Mouse (Mus musculus): ENCODE measurements around the gene Schip1.

Schip1 gene

GRCm38 (mm10) chr3:68269251-68269650, 204.6 kb downstream of the Schip1 start:
- no peak for ATAC-seq (ENCODE audit: low TSS enrichment)

DNA sequence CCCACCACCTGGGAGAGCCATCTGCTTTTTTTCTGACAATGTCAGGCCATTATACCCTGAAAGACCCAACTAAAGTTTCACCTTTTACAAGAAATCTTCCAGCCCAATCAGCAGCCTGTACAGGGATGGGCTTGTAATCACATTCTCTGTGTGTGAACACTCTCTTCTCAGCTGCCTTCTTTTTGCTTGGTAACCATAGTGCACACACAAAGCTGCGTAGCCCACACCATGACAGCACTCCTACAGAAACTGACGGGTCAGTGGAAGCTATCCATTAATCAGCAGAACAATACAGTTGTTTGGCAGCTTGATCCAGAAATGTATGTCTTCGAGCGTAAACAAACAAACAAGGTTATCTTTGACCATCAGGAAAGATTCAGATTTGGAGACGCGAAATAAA, 205.6 kb downstream of the Schip1 start:
- no peak for ATAC-seq (ENCODE audit: low TSS enrichment)

GRCm38 (mm10) chr3:68271457-68271856, 206.9 kb downstream of the Schip1 start:
- ATAC-seq (ENCODE audit: low TSS enrichment), result no peak

DNA sequence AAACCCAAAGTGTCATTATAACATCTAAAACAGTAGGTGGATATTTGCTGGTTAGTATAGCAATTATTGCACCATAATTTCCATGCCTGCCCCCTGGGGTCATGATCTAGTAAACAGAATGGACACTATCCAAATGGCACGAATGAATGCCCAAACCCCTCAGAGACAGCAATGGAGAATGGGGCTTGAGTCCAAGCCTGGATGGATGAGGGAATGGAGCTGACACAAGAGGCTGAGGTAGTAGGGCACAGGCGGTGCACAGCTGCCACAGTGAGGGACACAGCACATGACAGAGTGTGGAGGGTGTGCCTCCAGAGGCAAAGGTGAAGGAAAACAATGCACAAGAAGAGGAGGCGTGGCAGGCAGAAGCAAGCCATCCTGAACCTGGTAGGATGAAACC, 207.3 kb downstream of the Schip1 start:
- no peak for ATAC-seq (ENCODE audit: low TSS enrichment)

- no peak for ATAC-seq (ENCODE audit: low TSS enrichment)
These were observed 218.4 kb downstream of the Schip1 start for GRCm38 (mm10) chr3:68282844-68283594.

- peak; percentile 81 for ATAC-seq (ENCODE audit: low TSS enrichment)
These were observed 219.0 kb downstream of the Schip1 start for GRCm38 (mm10) chr3:68283595-68283991.

GRCm38 (mm10) chr3:68284500-68284899, 219.9 kb downstream of the Schip1 start:
- no peak for ATAC-seq (ENCODE audit: low TSS enrichment)

DNA sequence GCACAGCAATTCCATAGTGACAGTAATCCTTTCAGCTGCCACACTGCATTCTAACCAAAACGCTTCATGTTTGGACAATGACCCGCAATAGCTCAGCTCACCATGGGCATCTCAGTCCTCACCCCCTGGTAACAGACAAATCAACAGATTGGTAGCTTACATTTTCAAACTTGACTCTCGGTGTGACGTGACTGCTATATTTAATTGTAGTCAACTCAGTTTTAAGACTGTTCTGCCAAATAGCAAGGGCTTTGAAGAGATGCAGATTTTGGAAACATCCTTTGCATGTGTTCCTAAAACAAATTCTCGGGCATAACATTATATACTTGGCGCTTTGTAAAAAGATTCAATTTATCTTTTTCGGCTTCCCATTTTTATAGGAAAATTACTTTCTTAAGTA, 232.2 kb downstream of the Schip1 start:
- peak; percentile 55 for ATAC-seq (ENCODE audit: low TSS enrichment)

GRCm38 (mm10) chr3:68305647-68306046, 241.0 kb downstream of the Schip1 start:
- no peak for ATAC-seq (ENCODE audit: low TSS enrichment)

DNA sequence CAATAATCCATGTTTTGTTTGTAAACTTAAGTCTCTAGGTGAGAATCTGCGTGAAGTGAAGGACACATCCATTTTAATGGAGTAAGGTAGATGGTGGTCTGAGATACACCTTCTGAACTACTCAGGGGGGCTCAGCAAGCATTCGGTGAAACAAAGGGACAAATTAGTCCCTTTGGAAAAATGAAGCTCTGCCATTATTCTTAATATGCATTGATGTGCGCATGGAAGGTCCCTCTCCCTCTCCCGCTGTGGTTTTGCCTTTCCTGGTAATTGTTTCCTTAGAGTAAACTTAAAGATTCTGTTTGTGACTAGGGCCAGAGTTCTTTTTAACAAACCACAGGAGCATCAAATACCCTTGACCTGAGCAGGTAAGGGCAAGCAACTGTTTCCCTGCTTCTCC, 242.1 kb downstream of the Schip1 start:
- ATAC-seq (ENCODE audit: low TSS enrichment), result no peak

- ATAC-seq (ENCODE audit: low TSS enrichment), result no peak
These were observed 261.0 kb downstream of the Schip1 start for GRCm38 (mm10) chr3:68325575-68325974.

GRCm38 (mm10) chr3:68332515-68332914, 267.9 kb downstream of the Schip1 start:
- no peak for ATAC-seq (ENCODE audit: low TSS enrichment)

GRCm38 (mm10) chr3:68335501-68335900, 270.9 kb downstream of the Schip1 start:
- ATAC-seq (ENCODE audit: low TSS enrichment), result no peak

DNA sequence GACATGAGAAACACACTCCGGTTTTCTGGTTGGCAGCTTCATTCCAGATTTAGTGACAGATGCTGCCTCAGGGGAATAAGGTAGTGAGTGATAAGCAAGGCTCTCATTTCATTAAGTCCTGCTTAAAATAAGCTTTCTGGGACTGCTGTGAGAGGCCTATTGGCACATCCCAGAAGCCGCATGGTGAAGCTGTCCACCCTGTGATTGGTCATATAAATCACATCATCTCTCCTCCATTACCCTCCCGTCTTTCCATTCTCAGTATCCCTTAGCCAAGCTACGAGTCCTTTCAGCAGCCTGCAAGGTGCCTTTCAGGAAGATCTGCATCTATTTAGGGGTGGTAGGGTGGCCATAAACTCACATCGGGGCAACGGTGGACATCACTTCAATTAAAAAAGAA, 286.0 kb downstream of the Schip1 start:
- ATAC-seq (ENCODE audit: low TSS enrichment), result no peak

- ATAC-seq (ENCODE audit: low TSS enrichment), result no peak
These were observed 286.9 kb downstream of the Schip1 start for GRCm38 (mm10) chr3:68351461-68351860.

GRCm38 (mm10) chr3:68352961-68353360, 288.4 kb downstream of the Schip1 start:
- no peak for ATAC-seq (ENCODE audit: low TSS enrichment)

GRCm38 (mm10) chr3:68353492-68353891, 288.9 kb downstream of the Schip1 start:
- ATAC-seq (ENCODE audit: low TSS enrichment), result no peak

DNA sequence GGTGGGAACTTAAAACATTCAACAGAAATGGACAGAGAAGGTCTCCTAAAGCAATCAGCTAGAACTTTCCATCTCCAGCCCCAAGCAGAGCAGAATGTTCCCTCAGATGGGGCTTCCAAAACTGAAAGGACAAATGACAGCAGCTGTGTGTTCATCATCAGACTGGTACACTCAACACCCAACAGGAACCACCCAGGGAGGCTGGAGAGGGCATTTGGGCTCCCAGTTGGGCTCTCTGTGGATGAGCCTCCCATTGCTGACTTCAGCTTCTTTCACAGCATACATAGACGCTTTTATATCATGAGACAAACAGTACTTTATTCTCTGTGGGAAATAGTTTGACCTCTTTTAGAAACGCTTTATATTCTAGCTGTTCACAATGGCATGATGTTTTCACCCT, 291.9 kb downstream of the Schip1 start:
- no peak for ATAC-seq (ENCODE audit: low TSS enrichment)

GRCm38 (mm10) chr3:68368029-68368428, 303.4 kb downstream of the Schip1 start:
- ATAC-seq (ENCODE audit: low TSS enrichment), result peak; percentile 97

- ATAC-seq (ENCODE audit: low TSS enrichment), result no peak
These were observed 308.3 kb downstream of the Schip1 start for GRCm38 (mm10) chr3:68372925-68373324.

- peak; percentile 69 for ATAC-seq (ENCODE audit: low TSS enrichment)
These were observed 310.5 kb downstream of the Schip1 start for GRCm38 (mm10) chr3:68375100-68375508.

DNA sequence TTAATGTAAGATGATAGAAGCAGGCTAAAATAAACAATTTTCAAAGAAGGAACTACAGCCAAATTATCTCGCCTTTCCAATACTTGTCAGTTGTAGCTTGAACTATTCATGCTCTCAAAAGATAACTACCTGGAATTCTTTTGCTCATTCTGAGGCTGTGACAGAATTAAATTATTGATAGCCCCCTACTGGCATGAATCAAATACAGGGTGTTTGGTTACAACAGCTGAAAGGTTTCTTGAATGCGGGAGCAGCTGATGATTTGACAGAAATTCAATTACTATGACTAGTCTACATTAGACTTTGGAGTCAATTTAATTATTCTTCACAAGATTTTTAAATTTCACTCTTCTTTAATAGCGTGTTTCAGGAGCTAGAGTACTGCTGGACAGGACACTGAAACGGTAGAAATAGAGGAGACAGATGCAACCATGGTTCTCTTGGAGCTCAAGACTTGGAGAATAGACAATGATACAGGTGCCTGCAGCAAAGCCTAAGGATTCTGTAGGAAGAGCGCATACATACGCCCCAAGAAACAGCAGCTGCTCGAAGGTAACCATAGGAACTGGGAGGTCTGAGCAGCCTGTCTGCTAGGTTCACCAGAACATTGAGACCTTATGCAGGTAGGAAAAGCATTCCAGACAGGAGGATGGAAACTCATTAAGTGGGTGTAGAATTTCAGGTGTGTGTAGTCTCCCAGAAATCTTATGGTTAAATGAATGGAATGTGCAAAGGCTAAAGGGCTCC, 313.0 kb downstream of the Schip1 start:
- ATAC-seq (ENCODE audit: low TSS enrichment), result no peak

- no peak for ATAC-seq (ENCODE audit: low TSS enrichment)
These were observed 314.2 kb downstream of the Schip1 start for GRCm38 (mm10) chr3:68378799-68379198.

Data from frontal cortex, adult (tissue).